Mouse (Mus musculus) skeletal muscle tissue, adult 2 months (tissue): Measurements from ENCODE around the gene Il31ra.

Experiments
- DNase-seq: peaks from one replicate; pipeline ENCODE4 v3.0.0-alpha.2; 2012; ENCODE audit warnings: low read depth, low spot score

Il31ra gene

DNA sequence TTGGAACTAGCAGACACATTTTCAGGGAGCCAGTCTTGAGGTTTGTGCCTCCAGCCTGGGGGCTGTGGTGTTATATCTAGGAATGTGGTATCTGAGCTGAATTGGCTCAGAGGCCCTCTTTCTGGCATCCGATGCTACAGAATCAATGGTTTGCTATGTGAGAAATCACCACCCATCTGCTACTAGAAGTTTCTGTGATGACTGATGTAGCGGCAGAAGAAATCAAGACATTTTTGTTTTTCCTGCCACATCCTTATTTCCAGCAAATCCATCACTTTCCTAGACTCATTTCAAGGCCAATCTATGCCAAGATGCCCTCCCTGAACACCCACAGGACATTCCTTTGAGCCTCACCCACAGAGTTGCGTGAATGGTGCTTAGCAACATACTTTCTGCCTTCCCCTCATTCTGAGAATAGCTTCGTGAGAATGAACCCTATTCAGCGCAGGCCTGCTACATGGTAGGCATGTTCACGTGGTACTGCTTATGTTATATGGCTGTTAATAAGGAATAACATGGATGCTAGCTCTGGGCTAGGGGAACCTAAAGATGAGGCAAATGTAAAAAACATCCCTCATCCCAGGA lies 33.5 kb downstream of the Il31ra start:
- no peak for DNase-seq

DNA sequence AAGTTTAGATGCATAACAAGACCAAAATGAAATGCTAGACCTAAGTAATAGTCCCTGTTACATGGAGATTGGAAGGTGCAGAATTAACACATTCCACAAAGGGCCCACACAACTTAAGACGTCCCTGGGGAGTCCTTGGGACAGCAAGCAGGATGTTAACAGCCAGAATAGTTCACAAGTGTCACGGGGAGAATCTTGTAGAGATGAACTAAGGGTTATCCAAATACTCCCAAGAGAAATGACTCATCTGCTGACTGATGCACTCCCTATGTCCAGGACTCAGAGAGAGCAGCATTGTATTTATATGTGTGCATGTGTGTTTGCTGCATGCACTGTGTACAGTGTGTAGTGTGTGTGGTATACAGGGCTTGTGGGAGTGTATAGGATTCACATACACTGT lies 37.7 kb downstream of the Il31ra start:
- no peak for DNase-seq

DNA sequence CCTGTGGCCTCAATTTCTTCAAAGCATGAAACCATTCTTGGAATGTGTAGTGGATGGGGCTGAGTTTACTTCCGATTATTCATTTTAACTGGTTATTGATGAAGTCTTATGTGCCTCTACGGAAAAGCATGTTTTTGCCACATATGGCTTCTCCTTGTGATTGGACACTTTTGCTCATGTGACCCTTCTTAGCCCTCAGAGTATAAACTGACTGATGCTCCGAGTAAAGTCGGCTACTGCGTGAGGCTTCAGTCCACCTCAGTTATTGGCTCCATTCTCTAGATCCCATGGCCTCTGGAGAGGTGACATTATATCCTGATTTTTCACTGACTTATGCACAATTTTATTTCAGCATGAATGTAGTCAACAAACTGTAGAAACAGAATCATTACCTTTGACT lies 40.9 kb downstream of the Il31ra start:
- no peak for DNase-seq

DNA sequence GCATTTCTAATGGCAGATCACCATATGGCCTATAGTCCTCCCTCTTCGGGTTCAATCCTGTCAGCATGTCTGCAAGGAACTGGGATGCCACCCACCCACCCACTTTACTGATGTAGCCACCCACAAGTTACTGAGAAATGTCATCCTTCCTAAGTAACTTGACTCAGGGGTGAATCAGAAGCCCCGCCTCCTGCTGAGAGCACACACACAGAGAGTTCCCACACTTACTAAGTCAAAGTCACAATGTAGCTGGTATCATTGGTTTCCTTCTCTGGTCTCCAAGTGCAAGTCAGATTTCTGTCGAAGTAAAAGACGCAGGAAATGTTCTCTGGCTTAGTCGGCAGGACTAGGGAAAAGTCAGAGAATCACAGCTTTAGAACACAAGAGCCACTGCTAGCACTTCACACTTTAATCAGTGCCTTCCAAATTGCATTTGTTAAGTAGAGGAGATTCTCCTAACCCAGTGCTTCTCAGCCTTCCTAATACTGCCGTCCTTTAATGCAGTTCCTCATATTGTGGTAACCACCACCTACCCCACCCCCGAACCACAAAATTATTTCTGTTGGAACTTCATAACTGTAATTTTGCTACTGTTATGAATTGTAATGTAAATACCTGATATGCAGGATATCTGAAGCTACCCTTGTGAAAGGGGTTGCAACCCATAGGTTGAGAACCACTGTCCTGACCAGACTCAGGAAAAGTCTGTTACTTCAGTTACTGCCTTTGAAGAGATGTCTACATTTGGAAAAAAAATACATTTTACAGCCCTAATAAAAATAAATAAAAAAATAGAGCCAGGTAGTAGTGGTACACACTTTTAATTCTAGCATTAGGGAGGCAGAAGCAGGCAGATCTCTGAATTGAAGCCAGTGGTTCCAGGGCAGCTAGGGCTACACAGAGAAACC lies 42.3 kb downstream of the Il31ra start:
- DNase-seq, result no peak

DNA sequence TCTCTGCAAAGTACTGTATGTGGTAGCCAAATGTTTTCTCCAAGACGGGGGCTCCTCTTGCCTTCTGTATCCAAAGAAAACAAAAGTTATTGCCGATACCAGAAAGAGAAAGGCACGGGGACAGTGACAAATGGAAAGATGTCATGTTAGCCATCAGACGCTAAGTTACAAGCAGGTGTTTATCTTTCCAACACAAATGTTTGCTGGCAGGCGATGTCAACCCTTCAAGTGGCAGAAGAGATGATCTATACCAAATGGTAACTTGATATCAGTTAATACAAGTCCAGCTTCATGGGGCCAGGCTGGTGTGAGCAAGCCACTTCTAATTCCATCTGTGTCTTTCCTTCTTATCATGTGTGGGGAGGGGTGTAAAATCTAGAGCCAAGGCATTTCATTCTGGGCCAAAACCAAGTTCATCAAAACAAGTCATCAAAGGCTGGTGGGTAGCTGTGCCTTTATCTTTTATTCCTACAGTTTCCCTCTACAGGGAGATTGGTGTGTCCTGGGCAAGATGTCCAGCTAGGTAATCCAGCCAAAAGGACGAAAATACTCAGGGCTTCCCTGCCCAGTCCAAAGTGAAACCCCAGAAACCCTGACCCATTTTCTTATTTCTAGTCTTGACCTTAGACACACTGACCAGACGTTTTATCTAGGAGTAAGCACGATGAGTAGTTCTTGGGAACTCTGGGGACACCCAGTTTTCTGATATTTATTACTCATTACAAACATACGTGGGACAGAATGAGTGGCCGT lies 52.8 kb downstream of the Il31ra start:
- DNase-seq, result peak; percentile 31

DNA sequence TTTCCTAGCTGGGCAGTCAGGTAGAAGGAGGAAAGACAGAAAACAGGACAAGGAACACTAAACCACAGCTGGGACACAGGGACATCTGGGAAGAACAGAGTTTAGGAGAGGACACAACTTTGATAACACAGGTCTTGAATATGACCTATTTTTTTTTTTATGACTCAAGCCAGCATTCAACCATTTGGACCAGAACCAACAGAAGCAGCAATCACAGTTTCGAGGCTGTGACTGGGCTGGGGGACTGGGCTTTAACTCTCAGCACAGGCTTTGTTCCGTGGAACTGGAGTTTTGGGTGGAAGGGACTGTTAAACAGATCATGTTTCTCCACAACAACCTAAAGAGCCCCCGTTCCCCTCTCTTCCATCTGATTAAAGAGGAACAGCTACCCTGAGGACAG lies 53.5 kb downstream of the Il31ra start:
- no peak for DNase-seq

DNA sequence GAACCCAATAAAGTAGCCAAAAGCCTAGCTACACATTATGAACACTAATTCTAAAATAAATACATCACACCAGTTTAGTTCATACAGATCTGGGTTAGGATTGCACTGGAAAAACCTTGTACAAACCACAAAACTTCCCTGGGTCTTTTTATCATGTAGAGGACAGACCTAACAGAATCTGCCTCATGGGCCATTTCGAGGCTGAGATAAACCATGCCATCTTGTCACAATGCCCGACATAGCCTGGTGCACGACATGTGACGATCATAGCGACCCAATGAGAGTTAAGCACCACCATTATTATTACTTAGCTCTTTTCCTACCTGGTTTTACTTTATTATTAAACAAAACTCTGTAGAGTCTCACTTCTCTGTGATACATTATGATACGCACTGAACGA lies 57.1 kb downstream of the Il31ra start:
- DNase-seq, result no peak

DNA sequence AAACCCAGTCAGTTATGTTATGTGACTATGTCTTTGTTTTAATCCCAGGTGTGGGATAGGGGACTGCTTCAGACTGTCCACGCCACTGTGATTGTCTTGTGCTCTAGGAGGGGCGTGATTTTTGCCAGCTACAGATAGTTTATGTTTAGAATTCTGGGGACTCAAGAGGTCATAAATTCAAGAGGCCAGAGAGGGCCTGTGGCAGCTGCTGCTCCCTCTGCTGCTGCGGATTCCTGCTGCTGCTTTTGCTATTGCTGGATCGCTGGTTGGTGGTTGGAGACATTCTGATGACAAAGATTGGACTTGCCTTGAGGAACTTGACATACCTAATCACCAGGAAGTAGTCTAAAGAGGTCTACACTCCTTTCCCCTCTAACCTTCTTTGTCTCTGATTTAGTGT lies 57.5 kb downstream of the Il31ra start:
- no peak for DNase-seq

DNA sequence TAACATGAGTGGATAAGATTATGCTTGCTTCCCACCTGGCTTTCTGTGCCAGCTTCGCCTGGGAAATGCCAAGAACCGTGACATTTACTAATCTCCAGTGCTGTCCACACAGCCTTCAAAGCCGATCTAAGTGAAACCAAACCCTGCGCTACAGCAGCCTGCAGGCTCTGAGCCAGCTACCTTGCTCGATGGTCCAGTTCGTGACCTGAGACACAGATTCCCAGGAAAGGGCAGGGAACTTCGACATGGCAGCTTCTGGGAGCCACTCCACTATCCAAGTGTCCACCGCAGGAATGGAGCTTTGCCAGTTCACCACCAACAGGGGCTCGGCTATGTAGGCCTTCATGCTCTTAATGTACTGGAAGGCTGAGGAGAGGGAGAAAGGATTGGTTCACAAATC lies 60.6 kb downstream of the Il31ra start:
- DNase-seq, result peak; percentile 38

DNA sequence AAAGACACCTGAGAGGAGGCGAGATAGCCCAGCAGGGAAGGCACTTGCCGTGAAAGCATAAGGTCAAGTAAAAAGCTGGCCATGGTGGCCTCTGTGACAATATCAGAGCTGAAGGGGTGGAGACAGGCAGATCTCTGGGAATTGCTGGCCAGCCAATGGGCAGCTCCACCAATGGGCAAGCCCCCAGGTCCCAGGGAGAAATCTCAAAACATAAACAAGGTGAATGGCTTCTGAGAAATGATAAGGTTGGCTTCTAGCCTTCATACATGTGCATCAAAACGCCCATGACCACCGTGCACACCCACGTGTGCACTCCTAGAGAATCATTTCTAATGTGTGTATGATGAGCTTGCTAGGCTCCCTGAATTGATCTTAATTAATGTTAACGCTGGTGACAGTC lies 61.9 kb downstream of the Il31ra start:
- DNase-seq, result no peak

DNA sequence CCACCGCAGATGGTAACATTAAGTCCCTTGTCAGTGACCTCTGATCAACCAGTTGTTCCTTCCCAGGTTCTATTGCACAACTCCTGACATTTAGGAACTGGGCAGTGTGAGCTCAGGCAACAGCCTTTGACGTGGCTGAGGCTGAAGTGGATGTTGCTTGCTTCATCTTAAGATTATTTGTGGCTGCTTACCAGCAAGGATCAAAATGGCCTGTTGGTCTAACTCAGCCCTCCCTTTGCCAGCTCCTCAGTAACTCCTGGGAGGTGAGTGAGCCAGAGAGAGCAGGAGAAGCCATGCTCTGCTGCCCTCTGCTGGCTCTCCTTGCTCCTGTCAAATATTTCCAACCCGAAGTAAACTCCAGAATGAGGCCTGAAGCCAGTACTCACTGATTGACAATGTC lies 64.3 kb downstream of the Il31ra start:
- peak; percentile 94 for DNase-seq

DNA sequence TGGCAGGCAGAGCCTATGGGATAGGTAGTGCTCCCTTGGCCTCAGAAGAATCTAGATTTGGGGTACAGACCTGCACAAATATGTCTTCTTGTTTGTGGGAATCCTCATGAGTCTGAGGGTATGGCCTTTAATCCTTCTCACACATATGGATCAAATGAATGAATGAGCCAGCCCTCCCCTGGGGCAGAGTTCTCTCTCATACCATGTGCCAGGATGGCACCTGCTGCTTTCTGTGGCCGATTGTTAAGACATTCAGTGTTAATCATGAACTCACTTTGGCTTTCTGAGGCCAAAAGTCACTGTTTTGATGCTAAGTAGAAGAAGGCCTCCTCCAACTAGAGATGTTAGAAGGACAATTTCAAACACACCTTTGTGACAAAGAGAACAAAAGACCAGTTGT lies 67.0 kb downstream of the Il31ra start:
- no peak for DNase-seq

DNA sequence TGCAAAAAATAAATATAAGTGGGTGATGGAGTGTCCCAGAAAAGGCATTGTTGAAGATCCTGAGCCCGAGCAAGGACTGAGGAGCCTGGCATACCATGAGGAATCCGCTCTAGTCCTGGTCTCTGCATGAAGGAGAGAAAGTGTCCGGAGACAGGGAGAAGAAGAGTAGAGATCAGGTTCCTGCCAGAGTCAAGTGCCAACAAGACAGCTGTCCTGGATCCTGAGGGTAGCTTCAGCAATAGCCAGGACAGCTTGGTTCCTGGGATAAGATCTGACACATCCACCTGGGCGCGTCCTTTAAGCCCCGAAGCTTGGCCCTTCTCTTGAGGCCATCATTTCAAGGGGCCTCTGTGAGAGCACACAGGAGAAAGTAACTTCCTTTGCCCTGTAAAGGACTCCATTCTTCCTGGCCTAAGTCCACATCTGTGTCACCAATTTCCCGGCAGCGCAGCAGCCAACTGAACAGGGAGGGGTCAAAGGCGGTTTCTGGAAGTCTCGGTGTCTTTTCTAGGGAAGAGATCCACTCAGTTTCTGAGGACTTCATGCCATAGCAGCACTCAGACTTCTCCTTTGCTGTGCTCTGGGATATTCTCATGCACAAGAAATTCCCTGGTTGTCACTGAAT lies 70.7 kb downstream of the Il31ra start:
- peak; percentile 60 for DNase-seq

DNA sequence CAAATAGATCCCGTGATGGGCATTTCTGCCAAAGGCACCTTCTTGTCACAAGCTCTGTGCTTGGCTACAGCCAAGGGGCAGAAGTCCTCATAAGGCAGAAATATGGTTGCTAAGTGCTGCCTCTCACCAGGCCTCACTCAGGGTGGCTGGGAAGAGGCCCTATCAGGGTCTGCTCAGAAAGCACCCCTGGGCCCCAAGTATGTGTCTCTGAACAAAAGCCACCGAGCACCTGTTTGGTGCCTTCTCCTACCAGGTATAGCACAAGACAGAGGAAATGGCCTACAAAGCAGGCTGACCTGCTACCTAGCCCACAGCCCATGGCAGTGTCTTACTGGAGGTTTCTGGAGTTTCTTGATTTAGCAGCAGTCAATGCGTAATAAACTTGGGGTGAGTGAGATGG lies 71.3 kb downstream of the Il31ra start:
- no peak for DNase-seq

DNA sequence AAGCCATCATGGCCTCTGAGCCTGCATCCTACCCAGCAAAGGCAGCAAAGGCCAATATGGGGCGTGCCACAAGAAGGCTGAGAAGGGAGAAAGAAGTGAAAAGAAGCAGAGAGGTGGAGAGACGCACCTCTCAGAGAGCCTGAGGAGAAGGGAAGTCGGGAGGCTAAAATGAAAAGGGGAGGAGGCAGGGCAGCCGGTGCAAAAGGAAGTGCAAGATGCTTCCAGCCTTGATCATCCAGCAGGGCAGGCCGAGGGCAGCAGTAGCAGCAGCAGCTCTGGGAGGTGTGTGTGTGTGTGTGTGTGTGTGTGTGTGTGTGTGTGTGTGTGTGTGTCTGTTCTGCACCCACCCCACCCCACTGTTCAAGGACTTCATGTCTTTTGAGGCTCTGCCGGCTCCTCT lies 71.9 kb downstream of the Il31ra start:
- no peak for DNase-seq

DNA sequence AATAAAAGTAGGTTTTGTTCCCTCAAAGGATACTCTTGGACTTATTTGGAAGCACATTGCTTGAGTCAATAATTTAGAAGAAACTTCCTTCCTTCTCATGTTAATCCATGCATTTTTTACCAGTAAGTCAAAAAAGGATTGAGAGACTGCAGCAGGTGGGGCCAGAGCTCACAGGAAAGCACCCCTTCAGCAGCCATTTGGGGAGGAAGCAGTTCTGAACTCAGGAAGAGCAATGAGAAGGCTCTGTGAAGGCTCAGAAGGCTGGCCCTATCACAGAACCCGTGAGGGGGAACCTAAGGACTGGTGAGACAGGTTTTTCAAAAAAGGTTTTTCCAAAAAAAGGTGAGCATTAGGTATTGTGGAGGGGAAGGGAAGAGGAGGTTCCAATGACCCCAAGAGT lies 79.6 kb downstream of the Il31ra start:
- no peak for DNase-seq

DNA sequence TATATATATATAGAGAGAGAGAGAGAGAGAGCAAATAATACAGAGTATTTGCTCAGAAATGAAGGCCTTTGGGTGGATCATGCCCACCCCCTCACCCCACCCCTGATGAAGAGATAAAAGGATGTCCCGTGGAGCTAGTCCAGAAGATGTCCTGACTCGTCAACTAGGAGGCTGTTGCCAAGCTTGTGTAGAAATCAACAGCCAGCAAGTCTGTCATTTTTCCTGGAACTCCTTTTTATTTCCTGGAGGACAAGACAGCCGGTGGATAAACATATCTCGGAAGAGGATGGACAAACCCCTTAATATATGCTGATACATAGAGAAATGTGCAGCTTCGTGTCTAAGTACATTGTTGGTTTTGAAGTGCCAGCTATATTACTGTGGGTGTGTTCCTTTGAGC lies 81.3 kb downstream of the Il31ra start:
- no peak for DNase-seq

DNA sequence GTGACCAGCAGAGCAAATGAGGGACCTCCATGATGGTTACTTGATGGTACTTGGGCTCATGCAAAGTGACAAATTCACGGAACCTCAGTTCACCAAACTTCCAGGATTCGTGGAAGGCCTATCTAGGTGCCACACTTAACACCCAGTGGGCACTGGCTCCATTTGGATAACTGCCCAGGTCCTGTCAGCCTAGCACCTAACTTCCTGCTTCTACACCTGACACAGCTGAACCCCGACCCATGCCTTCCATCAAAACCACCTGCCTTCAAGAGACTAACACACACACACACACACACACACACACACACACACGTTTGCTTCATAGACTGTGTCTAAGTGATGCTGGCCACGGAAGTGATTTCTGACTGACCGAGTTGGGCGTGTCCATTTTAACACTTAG lies 82.3 kb downstream of the Il31ra start:
- no peak for DNase-seq

DNA sequence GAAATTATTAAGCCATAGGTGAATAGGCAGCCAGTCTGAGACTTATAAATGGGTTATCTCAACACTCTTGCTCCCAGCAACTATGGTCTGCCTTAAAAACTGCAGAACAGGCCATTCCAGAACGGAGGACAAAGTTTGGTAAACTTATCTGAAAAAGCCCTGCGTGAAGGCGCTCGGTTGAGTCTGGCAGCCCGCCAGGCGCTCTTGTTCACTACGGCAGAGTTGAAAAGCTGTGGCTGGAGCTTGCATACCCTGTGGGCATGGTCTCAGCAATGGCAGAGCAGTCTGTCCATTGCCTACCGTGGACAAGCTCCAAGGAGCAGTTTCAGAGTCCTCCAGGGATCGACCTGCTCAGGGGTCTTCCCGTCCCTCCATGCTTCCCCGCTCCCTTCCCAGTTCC lies 82.9 kb downstream of the Il31ra start:
- no peak for DNase-seq

DNA sequence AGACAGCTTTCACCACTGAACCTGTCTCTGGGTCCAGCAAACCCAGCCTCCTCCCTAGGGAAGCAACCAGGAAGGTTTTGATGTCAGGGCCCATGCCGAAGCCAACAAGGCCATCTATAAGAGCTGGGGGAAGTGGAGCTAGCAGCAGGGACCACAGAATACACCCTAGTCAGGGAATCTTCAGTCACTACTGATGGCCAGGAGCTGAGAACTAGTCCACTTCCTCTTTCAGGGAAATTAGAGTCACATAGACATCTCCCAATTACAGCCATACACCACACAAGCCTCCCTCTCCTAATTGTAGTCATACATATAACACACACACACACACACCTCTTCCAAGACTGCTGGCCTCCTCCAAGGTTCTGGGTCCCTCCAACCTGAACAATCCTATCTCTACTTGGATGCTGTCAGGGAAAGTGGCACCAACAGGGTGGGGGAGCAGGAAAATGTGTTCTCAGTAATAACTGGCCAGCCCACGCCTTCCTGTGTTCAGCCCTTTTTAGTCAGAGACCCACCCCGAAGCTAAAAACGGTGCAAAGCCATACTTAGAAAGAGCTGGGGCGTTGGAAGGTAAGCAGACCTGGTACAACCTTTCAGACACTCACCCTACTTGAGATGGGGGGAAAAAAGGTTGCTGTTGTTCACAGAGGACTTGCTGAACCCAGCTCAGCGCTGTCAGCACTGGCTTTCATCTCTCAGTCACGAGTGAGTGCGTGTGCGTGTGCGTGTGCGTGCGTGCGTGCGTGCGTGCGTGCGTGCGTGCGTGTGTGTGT lies 83.5 kb downstream of the Il31ra start:
- DNase-seq, result no peak

DNA sequence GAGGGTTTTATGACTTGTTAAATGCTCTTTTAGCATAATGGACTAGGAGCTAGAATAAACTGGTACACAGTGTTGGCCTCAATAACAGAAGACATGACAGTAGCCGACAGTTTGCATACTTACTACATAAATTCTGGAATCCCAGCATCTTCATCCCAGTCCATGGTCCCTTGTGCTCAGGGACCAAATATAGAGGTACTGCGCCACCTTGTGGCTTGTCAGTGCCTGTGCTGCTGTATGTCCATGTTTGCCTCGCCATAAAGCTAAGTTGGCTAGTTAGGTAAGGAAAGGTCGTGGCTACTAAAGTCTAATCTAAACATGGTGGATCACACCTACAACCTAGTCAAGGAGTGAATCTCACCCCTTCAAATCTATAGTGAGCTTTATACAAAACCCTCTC lies 84.7 kb downstream of the Il31ra start:
- peak; percentile 67 for DNase-seq
